Mouse (Mus musculus) naive thymus-derived CD4-positive, alpha-beta T cell, adult 2 months (primary cell): ENCODE measurements around the gene Dmp1.

Experiments
- DNase-seq: peaks from one replicate; pipeline ENCODE4 v3.0.0-alpha.2; 2011; ENCODE audit warnings: low read depth

The Dmp1 gene

DNA sequence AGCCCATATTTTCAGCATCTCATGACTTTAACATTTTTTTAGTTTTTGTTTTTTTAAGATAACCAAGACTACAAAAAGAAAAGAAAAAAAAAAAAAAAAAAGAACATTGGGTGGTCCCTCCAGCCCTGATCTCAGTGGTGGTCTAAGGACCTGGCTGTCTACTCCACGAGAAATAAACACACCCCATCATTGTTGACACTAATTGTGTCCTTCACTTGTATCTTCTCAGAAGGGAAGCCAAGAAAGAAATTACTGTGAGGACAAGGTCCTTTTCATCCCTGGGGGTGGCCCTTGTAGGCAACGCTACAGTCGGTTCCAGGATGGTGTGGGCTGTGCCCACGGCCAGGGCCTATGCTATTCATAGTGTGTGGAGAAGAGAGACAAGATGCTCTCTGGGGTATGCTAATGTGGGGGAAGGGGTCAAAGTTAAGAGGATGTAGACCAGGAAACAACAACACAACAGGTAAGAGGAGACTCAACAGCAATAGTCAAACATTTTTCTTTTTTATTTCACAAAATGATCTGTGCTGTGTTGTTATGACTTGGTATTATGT is 59.6 kb downstream of the Dmp1 start:
- DNase-seq = no peak

DNA sequence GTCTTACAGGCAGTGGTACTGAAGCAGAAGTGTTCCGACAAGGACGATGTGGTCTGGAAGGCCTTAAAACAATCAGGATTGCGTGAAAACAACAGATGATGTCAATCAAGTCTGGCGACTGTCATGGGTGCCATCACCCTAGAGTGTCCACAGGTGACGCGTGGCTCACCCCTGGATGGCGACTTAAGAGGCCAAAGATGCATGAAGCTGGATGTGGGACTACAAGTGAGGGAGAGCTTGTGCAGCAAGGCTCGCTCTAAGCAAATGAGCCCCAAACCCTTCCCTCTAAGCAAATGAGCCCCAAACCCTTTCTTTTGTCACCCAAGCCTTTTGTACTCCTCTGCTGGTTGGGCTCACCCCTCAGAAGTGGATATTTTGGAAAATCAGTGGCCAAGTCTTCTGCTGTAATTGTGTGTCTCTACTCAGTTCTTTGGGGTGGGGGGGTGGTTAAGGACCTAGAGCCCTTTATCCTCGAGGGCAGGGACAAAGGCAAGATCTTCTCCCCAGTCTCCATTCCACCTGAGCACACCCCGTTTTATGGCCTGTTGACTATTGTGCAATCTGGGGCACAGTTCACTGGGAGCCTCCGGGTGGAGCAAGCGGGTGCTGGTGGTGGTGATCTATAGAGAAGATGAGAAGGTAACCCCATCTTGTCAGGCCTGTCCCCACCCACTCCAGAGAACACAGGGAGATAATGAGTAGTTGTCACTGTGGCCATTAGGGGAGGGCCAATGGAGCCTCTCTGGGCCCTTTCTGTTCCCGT is 60.8 kb downstream of the Dmp1 start:
- no peak for DNase-seq
